Mouse (Mus musculus) layer of hippocampus, adult 11-12 months (tissue): ENCODE data around the gene Prpf18.

Experiments
- DNase-seq: peaks from one replicate; pipeline ENCODE4 v3.0.0; 2022; ENCODE audit warnings: low spot score

The Prpf18 gene

DNA sequence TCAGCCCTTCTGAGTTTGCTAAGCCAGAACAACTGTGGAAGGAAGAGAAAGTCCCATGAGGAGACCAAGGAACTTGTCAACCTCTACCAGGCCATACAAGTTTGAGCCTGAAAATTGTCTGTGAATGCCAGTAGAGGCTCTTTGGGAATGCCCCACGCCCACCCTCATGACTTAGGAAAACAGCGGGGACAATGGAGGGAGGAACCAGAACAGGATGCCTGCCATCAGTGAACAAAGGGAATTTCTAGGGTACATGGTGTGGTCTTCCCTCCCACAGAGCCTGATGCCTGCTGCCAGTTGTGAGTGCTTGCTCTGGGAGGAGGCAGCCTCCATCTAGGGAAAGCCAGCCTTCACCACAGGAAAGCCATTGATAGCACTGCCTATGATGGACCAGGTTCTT is 76.8 kb downstream of the Prpf18 start:
- no peak for DNase-seq

DNA sequence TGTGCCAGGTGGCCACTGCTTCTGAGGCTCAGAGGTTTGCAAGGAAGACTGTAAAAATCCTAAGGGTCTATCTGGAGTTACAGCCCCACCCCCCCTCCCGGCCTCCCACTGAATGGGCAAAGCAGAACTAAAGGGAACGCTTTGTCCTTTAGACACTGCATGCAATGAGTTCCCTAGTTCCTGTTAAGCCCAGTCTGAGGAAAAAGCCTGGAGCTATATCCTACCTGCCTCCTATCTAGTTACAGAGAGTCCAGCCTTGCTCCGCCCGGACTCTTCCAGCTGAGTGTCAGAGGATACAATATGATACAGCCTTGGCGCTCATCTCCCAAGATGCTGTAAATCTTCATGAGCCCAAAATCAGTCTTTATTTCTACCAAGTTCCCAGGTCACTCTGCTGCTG is 77.7 kb downstream of the Prpf18 start:
- no peak for DNase-seq

DNA sequence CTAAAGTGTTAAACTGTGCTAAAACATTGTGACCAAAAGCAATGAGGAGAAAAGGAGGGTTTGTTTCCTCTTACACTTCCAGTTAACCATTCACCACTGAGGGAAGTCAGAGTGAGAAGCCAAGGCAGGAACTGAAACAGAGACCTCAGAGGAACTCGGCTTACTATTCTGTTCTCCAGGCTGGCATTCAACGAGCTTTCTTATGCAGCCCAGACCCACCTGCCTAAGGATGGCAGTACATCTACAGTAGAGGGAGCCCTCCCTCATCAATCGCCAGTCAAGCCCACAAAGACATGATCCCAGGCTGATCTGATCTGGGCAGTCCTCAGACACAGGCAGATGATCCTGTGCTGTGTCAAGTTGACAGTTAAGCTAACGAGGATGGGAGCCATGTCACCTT is 78.5 kb downstream of the Prpf18 start:
- DNase-seq, result no peak

DNA sequence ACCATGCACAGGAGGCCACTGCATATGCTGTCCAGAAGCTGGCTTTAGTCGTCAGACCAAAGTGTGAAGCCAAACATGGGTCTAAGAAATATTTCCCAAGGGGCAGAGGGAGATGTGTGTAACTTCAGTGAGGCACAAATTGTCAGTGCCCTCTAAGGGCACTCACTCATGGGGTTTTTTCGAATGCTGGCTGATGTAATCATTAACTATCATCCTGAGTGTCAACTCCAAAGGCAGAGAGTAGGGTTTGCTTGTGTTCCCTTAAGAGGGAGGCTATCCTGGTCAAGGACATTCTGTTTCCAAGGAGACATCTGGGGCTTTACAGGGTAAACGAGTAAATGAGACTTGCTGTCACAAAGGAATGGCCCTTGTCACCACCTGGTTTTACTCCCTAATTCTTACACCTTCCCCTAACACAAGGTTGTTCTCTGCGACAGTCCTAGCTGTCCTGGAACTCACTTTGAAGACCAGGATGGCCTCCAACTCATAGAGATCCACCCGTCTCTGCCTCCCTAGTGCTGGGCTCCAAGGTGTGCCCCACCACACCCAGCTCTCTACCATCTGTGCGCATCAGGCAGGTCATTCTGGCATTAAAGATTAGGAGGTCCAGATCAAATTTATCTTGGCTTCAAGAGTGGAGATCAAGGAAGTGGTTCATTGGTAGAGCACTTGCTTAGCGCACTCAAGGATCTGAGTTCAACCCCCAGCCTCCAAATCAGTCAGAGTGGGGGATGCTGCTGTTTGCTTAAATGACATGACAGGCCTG is 79.2 kb downstream of the Prpf18 start:
- no peak for DNase-seq
